Mouse (Mus musculus) heart, postnatal 10 days (tissue): ENCODE data around the gene Ubxn2a. TPM values are rescaled to one million over a fixed set of nuclear protein-coding genes. Genes with fewer than 3 reads are reported as not detected.
"Not testable (repeated sequence)": the region's sequence is repeated elsewhere in the genome, so short reads cannot be mapped to it uniquely, and the experiment has no call there.

ENCODE experiments used
- DNase-seq, 2 experiments: peaks; one replicate each; pipeline ENCODE4 v3.0.0; 2021
- intact Hi-C: fragments of 180-260 bp; cut with DNase I; formaldehyde crosslinking; loops from one replicate; pipeline ENCODE4 v1.15.1; 2025
- total RNA-seq, 2 experiments: library from RNA; stranded (reverse); gene quantifications; 2 replicates each; pipeline ENCODE4 v1.2.3; 2021

Gene Ubxn2a
- total RNA-seq: 10 to 100 TPM; 49.3 to 54.5 TPM

- peak; percentile 96 to 97 for DNase-seq
- intact Hi-C loops: loop anchor here (5.0 kb wide), 1 partner anchor 65 kb away; the partner anchor contains the start of genes Fkbp1b and Wdcp
Measured at GRCm38 (mm10) chr12:4906951-4907906, at the start of gene Ubxn2a. TSS of gene Ubxn2a (minus strand) at chr12:4907705.

- DNase-seq: peak in 1 of 2 experiments; percentile 6
- intact Hi-C loops: no loop called here
Measured at GRCm38 (mm10) chr12:4953156-4953555, 45.7 kb upstream of the Ubxn2a start.

- no peak for DNase-seq
- intact Hi-C loops: no loop called here
Measured at GRCm38 (mm10) chr12:4952272-4952671, 44.8 kb upstream of the Ubxn2a start.

GRCm38 (mm10) chr12:4930820-4931548 lies 23.5 kb upstream of the Ubxn2a start:
- intact Hi-C loops: no loop called here
- no peak for DNase-seq

DNA sequence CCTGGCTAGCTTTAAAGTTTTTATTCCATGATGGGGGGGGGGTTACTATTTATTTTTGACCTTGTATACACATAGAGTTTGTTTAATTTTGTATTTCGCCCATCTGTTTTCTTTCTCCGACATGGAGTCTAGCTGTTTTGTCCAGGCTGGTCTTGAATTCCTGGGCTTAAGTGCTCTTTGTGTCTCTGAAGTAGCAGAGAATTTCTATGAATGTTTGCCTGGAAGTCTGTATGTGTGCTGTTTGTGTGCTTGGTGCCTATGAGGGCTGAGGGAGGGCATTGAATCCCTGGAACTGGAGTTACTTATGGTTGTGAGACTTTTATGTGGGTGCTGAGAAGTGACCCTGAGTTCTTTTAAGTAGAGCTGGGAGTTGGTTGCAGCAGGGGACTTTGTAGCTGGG lies 20.7 kb upstream of the Ubxn2a start:
- intact Hi-C loops: no loop called here
- DNase-seq: no peak

DNA sequence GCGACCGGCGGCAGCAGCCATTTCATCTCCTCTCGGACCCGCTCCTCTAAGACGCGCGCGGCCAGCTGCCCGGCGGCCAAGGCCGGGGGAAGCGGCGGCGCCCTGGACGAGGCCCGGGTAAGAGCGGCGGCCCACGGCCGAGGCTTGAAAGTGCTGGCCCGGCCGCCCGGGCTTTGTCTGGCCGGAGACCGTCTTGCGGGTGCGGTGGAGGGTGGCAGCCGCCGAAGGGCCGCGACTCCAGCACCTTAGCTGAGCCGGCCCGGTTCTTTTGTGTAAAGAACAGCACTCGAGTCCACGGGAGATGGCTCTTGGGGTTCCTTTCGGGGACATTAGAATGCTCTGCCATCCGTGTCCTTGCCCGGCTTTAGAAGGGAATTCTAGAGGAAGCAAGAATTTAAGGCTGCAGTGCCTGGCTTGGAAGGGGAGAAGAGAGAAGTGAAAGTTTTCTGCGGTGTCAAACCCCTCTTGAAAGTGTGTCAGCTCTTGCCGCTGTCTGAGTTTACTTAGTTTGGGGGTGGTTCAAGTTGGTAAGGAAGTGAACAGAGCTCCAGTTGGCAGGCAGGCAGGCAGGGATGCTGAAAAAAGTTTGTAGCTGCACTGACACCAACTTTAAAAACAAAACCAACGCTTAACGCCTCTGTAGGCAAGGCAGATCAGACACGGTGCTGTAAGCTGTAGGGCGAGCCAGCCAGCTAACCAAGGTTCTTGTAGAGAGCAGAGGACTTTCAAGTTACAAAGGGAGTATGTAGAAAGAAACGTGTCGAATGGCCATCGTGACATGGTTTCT lies 10.5 kb upstream of the Ubxn2a start:
- peak; percentile 72 to 74 for DNase-seq
- intact Hi-C loops: loop anchor here (2.0 to 5.0 kb wide), 4 partner anchors 54 to 149 kb away; partner anchors contain the start of genes Fam228b, Pfn4 and Sf3b6

DNA sequence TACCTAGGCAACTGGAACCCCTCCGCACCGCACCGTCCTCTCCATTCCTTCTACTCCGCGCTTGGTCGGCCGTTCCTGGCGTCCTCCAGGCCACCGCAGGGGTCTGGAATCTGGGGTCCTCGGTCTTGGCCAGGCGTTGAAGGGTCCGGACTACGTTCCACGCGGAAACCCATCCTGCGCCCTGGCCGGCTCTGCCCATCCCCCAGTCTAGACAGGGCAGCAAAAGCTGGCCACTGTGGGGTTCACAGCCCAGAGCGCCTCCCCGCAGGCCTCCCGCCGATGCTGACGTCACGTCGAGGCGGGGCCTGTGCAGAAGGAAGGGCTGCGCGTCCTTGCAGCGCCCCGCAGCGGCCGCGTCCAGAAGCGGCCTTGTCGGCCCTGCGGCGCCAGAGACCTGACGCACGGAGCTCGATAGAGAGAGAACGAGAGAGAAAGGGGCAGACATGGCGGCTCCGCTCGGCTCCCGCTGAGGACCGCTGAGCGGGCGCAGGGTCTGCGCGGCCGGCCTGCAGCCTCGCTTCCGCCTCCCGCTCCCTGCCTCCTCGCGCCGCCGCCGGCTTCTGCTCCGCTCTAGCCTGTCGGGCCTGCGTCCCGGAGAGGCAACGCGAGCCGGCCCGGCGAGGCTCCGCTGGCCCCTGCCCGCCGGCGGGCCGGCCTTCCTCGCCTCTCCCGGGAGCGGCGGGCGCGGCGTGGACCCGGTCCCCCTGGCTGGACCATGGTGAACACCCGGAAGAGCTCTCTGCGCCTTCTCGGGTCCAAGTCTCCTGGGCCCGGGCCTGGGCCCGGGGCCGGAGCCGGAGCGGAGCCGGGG lies 9.7 kb upstream of the Ubxn2a start, which contains the start of gene Atad2b:
Gene Atad2b, plus strand, starts transcription at position 360 of the 811 bp plus-strand sequence.
- intact Hi-C loops: loop anchor here (2.0 to 5.0 kb wide), 4 partner anchors 55 to 148 kb away; partner anchors contain the start of genes Fam228b, Pfn4 and Sf3b6
- DNase-seq: peak; percentile 98

GRCm38 (mm10) chr12:4914944-4915343 lies 7.4 kb upstream of the Ubxn2a start:
- intact Hi-C loops: loop anchor here (5.0 kb wide), 2 partner anchors 57 to 98 kb away; partner anchors contain the start of gene Sf3b6
- no peak for DNase-seq

DNA sequence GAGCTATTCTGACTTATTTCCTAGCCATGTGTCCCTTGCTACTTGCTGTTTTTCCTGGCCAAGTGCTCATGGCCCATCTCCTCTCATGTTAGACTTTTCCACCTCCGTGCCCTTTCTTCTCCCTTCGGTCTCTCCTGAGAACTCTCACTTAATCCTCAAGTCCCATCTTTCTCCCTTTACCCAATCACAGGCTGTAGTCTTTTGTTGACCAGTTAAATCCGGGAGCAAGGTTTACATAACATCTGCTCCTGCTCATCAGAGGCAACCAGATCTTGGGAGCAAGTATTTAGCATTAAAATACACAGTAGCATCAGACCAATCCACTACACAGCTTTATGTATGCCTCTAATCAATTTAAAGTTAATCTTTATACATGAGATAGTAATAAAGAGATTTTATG lies 6.9 kb upstream of the Ubxn2a start:
- no peak for DNase-seq
- intact Hi-C loops: no loop called here

DNA sequence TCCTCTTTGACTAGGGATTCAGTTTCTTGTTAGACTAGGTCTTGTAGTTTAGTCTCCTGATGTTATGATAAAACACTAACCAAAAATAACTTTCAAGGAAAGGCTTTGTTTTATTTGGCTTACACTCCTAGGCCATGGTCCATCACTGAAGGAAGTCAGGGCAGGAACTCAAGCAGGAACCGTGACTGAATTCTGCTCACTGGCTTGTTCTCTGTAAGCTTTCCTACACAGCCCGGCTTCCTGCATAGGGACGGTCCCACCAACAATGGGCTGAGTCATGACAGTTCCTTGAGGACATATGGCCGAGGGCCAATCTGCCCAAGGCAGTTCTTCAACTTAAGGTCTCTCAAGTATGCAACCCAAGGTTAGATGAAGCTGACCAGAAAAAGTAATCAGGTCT lies 4.2 kb upstream of the Ubxn2a start:
- intact Hi-C loops: no loop called here
- DNase-seq: peak in 1 of 2 experiments; percentile 13

DNA sequence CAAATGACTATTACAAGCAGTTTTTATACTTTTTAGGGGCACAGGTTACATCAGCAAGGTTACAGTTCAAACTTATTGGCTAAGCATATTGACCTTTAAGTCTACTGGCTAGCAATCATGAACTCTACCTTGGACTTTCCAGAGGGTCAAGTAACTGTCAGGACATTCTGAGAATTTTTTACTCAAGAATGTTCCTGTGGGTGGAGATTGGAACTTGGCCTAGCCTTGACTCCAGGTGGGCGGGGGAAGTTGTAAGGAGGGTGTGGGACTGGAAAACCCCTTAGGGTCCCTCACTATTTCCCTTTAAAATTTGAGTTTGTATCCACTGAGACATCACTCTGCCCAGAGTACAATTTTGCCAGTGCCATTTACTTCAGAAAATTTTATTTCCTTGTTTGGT lies 3.0 kb upstream of the Ubxn2a start:
- intact Hi-C loops, DNase-seq: not testable (repeated sequence)

DNA sequence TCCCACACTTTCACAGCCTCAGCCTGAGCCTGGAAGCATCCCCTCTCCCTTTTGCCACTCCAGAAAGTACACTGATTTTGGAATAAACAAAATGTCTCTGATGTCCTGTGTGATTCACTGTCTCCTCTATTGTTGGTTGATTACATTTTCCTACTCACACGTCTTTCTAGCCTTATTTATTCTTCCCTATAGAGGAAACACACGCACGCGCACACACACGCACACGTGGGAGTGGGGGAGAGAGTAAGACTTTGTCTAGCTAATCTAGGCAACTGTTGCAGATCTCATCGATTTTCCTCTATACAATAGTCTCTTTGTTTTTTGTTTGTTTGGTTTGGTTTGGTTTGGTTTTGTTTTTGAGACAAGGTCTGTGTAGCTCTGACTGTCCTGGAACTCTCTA lies 886 bp upstream of the Ubxn2a start:
- DNase-seq: no peak
- intact Hi-C loops: loop anchor here (5.0 kb wide), 1 partner anchor 66 kb away; the partner anchor contains the start of genes Fkbp1b and Wdcp

DNA sequence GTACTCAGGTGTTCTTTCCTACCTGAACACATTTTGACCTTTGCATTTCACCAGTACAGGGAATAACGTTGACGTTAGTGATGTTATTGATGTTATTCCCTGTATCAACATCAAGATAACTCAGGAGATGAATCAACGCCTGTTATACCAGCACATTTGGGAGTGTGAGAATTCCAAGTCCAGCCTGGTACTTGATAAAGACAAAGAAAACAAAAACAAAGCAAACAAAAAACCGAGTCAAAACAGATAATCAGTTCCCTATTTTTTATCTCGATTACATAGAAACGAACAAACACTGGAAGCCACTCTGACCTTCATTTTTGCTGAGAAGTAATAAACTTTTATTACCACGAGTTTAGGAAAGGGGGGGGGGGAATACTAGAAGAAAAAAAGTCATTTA lies 1.0 kb downstream of the Ubxn2a start:
- intact Hi-C loops: loop anchor here (5.0 kb wide), 1 partner anchor 64 kb away; the partner anchor contains the start of genes Fkbp1b and Wdcp
- DNase-seq: no peak

DNA sequence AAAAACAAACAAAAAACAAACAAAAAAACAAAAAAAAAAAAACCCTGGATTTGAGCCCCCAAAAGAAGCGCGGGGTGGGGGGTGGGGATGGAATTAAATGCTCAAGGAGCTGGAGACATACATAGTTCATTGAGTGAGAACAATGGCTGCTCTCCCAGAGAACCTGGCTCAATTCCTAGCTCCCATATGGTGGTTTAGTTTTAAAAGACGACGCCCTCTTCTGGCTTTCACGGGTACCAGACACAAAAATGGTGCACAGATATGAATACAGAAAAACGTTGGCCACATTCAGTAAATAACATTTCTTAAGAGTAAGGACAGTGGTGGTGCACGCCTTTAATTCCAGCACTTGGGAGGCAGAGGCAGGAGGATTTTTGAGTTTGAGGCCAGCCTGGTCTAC lies 1.6 kb downstream of the Ubxn2a start:
- intact Hi-C loops: loop anchor here (5.0 kb wide), 1 partner anchor 64 kb away; the partner anchor contains the start of genes Fkbp1b and Wdcp
- DNase-seq: no peak

- intact Hi-C loops: no loop called here
- no peak for DNase-seq
Measured at GRCm38 (mm10) chr12:4898024-4898423, 9.5 kb downstream of the Ubxn2a start.

- intact Hi-C loops: no loop called here
- DNase-seq: no peak
Measured at GRCm38 (mm10) chr12:4889891-4890290, 17.6 kb downstream of the Ubxn2a start.

DNA sequence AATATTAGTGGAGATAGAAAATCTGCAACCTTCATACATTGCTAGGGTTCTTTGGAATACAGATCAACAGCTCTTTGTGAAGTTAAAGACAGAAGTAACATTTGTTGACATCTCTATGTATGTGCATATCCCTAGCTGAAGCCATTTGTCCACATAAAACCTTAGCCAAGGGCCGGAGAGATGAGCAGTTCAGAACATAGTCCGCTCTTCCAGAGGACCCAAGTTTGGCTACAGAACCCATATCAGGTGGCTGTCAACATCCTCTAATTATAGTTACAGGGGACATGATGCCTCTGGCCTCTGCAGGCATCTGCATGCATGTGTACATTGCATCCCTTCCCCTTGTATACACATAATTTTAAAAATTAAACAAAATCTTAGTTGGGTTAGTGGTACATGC lies 18.3 kb downstream of the Ubxn2a start:
- intact Hi-C loops: no loop called here
- no peak for DNase-seq

GRCm38 (mm10) chr12:4888739-4889138 lies 18.8 kb downstream of the Ubxn2a start:
- no peak for DNase-seq
- intact Hi-C loops: no loop called here

DNA sequence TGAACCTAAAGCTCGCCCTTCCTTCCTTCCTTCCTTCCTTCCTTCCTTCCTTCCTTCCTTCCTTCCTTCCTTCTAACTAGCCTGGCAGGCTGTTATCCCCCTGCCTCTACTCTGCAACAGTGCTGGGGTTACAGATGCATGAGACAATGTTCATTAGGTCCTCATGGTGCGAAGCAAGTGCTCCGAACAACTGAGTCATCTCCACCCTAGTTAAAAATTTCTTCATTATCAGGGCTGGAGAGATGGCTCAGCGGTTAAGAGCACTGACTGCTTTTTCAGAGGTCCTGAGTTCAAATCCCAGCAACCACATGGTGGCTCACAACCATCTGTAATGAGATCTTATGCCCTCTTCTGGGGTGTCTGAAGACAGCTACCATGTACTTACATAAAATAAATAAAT lies 20.9 kb downstream of the Ubxn2a start:
- intact Hi-C loops, DNase-seq: not testable (repeated sequence)
